Mouse (Mus musculus) gastrocnemius, adult 18-20 months (tissue): Measurements from ENCODE around the gene Srxn1. TPM values are rescaled to one million over a fixed set of nuclear protein-coding genes. Genes with fewer than 3 reads are reported as not detected.
A peak's percentile ranks its signal among the peaks of the same experiment; 100 is the strongest.
"Not testable (repeated sequence)": the region's sequence is repeated elsewhere in the genome, so short reads cannot be mapped to it uniquely, and the experiment has no call there.

Experiments used
- DNase-seq: peaks from one replicate; pipeline ENCODE4 v3.0.0; 2021; ENCODE audit warnings: low spot score
- long read RNA-seq, 2 experiments: library from polyadenylated mRNA; stranded (forward); transcript quantifications; one replicate each; pipeline ENCODE4 v2.0.0; 2021
- total RNA-seq, 2 experiments: library from RNA; stranded (reverse); gene quantifications; 2 replicates each; pipeline ENCODE4 v1.2.3; 2021

The Srxn1 gene
- total RNA-seq, result 10 to 100 TPM; 19.6 to 67.1 TPM
- long read RNA-seq, experiment 1, transcript Srxn1-201 (2 exons, 2,812 nt), result major isoform, 10 of 18 reads
- long read RNA-seq, experiment 1, partial matches to known transcripts, result 6 of 18 reads
- long read RNA-seq, experiment 1, other reads (novel, unspliced or antisense), result 0 of 18 reads
- long read RNA-seq, experiment 2, transcript Srxn1-201 (2 exons, 2,812 nt), result major isoform, 22 of 32 reads
- long read RNA-seq, experiment 2, partial matches to known transcripts, result 0 of 32 reads
- long read RNA-seq, experiment 2, other reads (novel, unspliced or antisense), result 8 of 32 reads

GRCm38 (mm10) chr2:152105318-152106224 lies at the start of gene Srxn1:
Gene Srxn1, plus strand, starts transcription at chr2:152105516.
- peak; percentile 90 for DNase-seq

- DNase-seq, result no peak
These were observed 48.7 kb upstream of the Srxn1 start for GRCm38 (mm10) chr2:152056368-152057251.

GRCm38 (mm10) chr2:152057252-152057563 lies 48.1 kb upstream of the Srxn1 start:
- no peak for DNase-seq

GRCm38 (mm10) chr2:152062817-152063216 lies 42.5 kb upstream of the Srxn1 start:
- not testable (repeated sequence) for DNase-seq

- DNase-seq, result no peak
These were observed 36.5 kb upstream of the Srxn1 start for GRCm38 (mm10) chr2:152068660-152069433.

- DNase-seq, result no peak
These were observed 35.9 kb upstream of the Srxn1 start for GRCm38 (mm10) chr2:152069434-152069786.

GRCm38 (mm10) chr2:152069941-152070340 lies 35.4 kb upstream of the Srxn1 start:
- no peak for DNase-seq

- no peak for DNase-seq
These were observed 30.8 kb upstream of the Srxn1 start for GRCm38 (mm10) chr2:152074521-152074920.

- DNase-seq, result no peak
These were observed 29.9 kb upstream of the Srxn1 start for GRCm38 (mm10) chr2:152075294-152075889.

GRCm38 (mm10) chr2:152077337-152077736 lies 28.0 kb upstream of the Srxn1 start:
- no peak for DNase-seq

GRCm38 (mm10) chr2:152080685-152081541 lies 24.4 kb upstream of the Srxn1 start, which contains the start of gene Scrt2:
Gene Scrt2, plus strand, starts transcription at chr2:152081529.
- DNase-seq, result no peak

GRCm38 (mm10) chr2:152081641-152082448 lies 23.5 kb upstream of the Srxn1 start:
- peak; percentile 66 for DNase-seq

- no peak for DNase-seq
These were observed 22.6 kb upstream of the Srxn1 start for GRCm38 (mm10) chr2:152082456-152083285.

GRCm38 (mm10) chr2:152083411-152083810 lies 21.9 kb upstream of the Srxn1 start:
- no peak for DNase-seq

GRCm38 (mm10) chr2:152084298-152084697 lies 21.0 kb upstream of the Srxn1 start:
- DNase-seq, result no peak

GRCm38 (mm10) chr2:152085414-152085813 lies 19.9 kb upstream of the Srxn1 start:
- no peak for DNase-seq

- no peak for DNase-seq
These were observed 18.9 kb upstream of the Srxn1 start for GRCm38 (mm10) chr2:152086451-152086850.

- peak; percentile 40 for DNase-seq
These were observed 18.2 kb upstream of the Srxn1 start for GRCm38 (mm10) chr2:152087111-152087510.
